Mouse (Mus musculus) kidney, postnatal 10 days (tissue): ENCODE data around the gene Mrm1.
A peak's percentile ranks its signal among the peaks of the same experiment; 100 is the strongest.
"Not testable (repeated sequence)": the region's sequence is repeated elsewhere in the genome, so short reads cannot be mapped to it uniquely, and the experiment has no call there.

ENCODE experiments used
- DNase-seq: peaks from one replicate; pipeline ENCODE4 v3.0.0; 2021; ENCODE audit warnings: mixed read lengths

The Mrm1 gene

DNA sequence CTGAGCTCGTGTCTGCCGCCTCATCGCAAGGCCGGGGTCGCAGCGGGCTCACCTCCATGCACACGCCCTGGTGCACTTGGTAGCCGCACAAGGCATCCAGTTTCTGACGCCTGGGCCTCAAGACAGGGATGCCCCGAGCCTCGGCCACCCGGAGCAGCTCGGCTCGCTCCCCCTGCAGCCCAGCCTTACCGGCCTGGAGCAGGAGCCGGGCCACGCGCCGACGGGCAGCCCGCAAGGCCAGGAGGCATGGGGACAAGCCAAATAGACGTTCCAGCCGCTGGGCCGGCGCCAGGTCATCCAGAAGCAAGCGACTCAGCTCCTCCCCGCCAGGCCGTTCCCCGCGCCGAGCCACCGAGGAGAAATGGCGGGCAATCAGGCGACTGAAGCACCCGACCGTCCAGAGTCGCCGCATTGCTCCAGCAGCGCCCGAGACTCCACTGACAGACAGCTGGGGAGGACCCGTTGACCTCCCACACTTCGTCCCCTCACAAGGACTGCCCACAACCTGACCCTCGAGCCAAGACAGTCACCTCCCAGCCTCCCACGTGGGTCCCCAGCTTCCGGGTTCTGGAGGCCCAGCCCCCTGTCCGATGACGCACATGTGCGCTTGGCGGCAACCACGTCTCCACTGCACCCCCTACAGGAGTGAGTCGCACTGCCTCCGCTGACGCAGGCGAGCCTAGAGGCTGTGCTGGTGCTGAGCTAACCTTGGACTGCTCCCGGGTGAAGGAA lies at the start of gene Mrm1:
Gene Mrm1, minus strand, starts transcription at position 555 of the 732 bp plus-strand sequence.
- peak; percentile 97 for DNase-seq

DNA sequence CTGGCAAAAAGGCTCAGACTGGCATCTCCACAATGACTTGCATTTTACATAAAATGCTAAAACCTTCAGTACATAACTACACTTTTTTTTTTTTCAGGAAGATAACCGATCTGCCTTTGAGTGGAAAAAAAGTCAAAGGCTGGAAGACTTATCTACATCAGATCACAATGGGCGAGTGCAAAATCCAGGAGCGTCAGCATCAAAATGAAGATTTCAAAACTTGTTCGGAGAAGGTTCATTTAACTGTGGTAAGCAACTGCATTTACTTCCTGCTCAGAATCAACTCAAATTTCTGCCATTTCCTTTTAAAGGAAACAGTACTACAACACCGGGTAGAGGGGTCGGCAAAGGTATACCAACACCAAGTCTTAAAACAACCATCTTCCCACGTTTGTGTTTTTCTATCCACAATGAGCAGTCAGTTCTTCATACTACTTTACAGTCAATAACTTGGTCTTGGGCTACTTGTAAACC lies 49.5 kb upstream of the Mrm1 start:
- no peak for DNase-seq

GRCm38 (mm10) chr11:84867586-84867985 lies 48.3 kb upstream of the Mrm1 start:
- no peak for DNase-seq

GRCm38 (mm10) chr11:84865268-84865667 lies 46.0 kb upstream of the Mrm1 start:
- DNase-seq = no peak

- DNase-seq = no peak
These were observed 36.0 kb upstream of the Mrm1 start for GRCm38 (mm10) chr11:84855285-84855684.

DNA sequence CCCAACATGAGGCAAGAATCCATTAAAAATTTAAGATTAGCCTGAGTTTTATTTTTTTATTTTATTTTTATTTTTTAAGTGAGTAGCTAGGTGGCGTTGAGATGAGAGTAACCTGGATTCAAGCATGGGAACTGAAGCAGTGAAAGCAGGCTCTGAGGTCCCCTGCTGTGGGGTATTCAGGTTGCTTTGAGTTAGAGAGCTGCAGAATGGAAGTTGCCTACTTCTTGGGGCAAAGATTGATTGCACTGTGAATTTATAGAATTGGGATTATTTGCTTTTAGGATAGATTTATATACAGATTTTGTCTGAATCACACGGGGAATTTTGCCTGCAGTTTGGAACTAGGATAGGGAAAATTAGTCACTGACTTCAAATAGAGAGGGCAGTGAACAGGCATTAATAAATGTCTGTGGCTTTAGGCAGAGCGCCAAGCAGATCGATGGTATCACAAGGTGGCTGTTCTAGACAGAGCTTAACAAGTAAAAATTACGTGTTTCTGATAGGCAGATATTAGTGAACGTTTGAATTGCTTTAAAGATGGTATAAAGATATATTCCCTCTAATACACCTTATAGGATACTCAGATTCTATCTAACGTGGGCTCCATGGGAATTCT lies 28.3 kb upstream of the Mrm1 start:
- DNase-seq = no peak

GRCm38 (mm10) chr11:84846741-84847474 lies 27.6 kb upstream of the Mrm1 start:
- no peak for DNase-seq

DNA sequence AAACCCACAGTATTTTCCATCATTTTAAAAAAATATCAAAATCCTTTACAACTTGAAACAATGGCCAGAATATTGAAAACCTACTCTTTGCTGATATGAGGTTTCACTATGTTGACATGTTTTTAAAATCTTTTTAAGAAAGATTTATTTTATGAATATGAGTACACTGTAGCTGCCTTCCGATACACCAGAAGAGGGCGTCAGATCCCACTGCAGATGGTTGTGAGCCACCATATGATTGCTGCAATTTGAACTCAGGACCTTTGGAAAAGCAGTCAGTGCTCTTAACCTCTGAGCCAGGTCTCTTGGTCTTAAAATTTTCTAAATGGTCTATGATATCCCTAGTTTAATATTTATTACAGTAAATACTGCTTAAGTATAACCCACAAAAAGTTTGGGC lies 20.0 kb upstream of the Mrm1 start:
- DNase-seq = no peak

DNA sequence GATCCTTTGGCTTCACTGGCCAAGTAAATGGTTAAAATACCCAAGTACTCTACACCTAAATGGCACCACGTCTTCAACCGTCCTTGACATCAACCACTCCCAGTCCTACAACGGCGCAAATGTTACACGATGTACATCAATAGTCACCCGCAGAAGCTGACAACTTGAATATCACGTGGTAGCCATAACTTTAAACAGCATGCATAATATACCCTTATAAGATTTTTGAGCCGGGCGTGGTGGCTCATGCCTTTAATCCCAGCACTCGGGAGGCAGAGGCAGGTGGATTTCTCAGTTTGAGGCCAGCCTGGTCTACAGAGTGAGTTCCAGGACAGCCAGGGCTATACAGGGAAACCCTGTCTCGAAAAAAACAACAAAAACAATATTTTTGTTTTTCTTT lies 10.2 kb upstream of the Mrm1 start:
- not testable (repeated sequence) for DNase-seq

DNA sequence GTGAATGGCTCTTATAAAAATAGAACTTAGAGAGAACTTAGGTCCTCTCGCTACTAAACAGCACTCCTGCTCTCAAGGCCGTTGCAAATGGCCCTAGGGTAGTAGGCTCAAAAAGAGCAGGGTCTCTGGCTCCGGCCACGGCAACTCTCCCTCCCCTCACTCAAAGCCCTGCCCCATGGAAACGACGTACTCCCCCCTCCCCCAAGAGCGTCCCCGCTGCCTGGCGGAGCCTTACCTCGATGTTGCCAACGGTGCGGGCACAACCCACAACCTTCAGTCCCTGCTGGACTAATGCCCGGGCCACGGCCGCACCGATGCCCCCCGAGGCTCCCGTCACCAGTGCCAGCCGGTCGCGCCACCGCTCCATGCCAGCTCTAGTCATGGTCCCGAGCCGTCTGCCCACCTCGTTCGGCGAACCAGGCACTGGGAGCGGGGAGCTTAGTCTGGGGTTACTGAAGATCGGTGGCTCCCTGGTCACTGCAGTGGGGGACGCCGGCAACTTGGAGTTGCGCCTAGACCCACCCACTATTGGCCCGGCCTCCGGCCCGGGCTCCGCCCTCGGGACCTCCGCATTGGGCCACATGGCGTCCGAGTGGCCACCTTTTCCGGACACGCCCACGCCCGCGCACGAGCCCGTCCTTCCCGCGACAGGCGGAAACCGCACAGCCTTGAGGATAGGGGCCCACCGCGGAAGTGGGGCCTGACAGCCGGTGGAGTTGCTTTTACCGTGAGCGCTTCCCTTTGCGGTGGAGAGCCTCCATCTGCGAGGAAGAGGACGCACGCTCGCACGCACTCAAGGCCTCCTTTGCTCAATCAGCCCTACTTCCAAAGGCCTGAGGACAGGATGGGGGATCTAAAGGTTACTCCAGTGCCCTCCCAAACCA lies 9.4 kb upstream of the Mrm1 start, which contains the start of gene Dhrs11:
Gene Dhrs11, minus strand, starts transcription at position 479 of the 884 bp plus-strand sequence.
- peak; percentile 97 for DNase-seq

DNA sequence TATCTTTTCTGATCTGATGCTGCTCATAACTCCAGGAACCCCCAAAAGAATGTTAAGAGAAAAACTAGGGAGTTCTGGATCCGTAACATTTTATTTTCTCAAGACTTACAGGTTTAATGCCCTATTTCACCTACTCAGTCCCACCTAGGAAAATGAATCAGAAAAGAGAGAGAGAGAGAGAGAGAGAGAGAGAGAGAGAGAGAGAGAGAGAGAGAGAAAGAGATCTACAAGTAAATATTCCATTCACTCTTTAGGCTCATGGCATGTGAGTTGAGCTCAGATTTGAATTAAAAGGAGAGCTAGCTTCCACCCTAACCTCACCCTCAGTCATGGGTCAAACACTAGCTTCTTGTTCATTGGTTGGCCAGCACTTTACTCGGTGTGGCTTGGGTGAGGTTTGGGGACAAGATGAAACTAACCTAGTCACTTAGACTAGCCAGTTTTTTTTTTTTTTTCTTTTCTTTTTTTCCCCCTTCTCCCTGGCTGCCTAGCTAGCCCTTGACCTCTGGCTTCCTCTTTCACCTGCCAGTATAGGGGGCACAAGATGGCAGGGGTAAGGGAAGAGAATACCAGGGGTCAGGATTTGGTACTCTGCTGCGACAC lies 8.7 kb upstream of the Mrm1 start:
- DNase-seq = no peak

DNA sequence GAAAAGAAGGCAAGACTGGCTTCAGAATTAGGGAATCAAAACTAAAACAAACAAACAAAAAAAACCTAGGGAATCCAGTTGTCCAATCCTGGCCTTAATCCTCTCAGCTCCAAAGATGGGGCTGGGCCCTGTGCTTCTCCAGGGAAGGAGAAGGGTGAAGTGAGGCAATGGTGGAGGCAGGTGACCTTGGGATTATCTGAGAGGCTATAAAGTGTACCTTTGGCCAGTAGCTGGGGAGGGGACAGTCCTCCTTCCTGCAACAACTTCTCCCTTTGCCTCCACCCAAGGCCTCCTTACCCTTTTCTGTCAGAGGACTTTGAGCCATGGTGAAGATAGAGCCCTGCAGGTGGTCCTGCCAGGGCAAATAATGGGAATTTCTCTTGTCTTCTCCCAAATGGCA lies 8.2 kb upstream of the Mrm1 start:
- DNase-seq = no peak

GRCm38 (mm10) chr11:84826185-84826584 lies 6.9 kb upstream of the Mrm1 start:
- DNase-seq = peak; percentile 67

GRCm38 (mm10) chr11:84825261-84825807 lies 6.0 kb upstream of the Mrm1 start:
- DNase-seq = no peak

DNA sequence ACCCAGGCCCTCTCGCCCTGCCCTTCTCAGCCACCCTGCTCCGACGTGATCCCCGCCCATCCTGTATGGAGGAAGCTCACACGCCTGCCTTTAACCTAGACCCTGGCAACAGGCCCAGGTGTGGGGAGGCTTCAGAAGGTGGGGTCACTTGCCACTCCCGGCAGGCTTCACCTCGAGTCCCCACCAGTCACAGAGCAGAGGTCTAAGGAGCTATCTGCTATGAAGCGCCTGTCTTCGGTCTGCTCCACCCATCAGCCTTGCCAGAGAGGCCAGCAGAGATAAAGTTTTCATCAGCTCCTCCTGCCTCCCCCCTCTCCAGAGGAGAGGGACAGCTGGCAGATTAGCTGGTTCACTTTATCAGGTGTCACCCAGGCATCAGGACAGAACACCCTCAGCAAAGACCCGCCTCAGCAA lies 4.2 kb upstream of the Mrm1 start:
- DNase-seq = no peak

DNA sequence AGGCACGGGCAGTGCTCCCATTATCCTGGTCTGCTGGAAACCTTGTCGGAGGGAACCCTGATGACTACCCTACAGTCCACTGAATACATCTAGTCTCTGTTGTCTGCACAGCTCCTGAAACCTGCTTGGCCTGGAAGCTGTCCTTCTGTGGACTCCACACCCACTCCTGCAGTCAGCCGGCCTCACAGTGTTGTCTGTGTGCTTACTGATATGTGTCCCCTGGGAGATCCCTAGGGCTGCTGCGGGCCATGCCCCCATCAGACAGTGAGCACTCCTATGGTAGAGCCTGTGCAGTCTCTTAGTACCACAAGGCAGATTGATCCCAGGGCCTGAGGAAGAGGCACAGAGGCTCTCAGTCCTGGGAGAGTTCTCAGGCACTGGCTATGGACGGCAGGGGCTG lies 3.2 kb upstream of the Mrm1 start:
- DNase-seq = no peak

- no peak for DNase-seq
These were observed 1.9 kb upstream of the Mrm1 start for GRCm38 (mm10) chr11:84821131-84821770.

- peak; percentile 83 for DNase-seq
These were observed 992 bp downstream of the Mrm1 start for GRCm38 (mm10) chr11:84818085-84818960.

DNA sequence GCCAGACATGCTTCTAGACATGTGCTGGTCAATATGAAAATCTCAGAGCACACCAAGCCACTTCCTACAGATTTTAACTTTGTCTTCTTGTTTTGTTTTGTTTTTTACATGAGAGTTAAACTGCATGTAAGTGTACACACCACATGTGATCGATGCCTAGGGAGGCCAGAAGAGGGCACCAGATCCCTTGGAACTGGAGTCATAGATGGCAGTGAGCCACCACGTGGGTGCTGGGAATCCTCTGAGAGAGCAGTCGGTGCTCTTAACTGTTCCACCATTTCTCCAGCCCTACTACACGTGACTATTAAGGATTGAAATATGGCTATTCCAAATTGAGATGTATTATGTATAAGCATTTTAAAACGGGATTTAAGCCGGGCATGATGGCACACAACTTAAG lies 2.0 kb downstream of the Mrm1 start:
- no peak for DNase-seq
